Mouse (Mus musculus) ES-E14 (cell line): ENCODE measurements around the gene Zfp507.

Source experiments
- CHD2 ChIP-seq: IDR thresholded peaks from 2 replicates; pipeline ENCODE4 v1.6.1; 2014; ENCODE audit warnings: mild to moderate bottlenecking, low read depth, low read length, inconsistent platforms
- MAFK ChIP-seq: IDR thresholded peaks from 2 replicates; pipeline ENCODE4 v1.6.1; 2014; ENCODE audit warnings: mild to moderate bottlenecking, low read depth, low read length, inconsistent platforms; ENCODE audit not compliant: insufficient read depth
- ZC3H11A ChIP-seq: IDR thresholded peaks from 2 replicates; pipeline ENCODE4 v1.6.1; 2012; ENCODE audit warnings: low read depth, mild to moderate bottlenecking, inconsistent platforms, low read length, borderline replicate concordance
- ZNF384 ChIP-seq: IDR thresholded peaks from 2 replicates; pipeline ENCODE4 v1.6.1; 2012; ENCODE audit warnings: low read depth, low read length, inconsistent platforms

- no peak for TF ChIP-seq ZNF384
- no peak for TF ChIP-seq ZC3H11A
- TF ChIP-seq MAFK, result no peak
- TF ChIP-seq CHD2, result no peak
Measured at GRCm38 (mm10) chr7:35819486-35819885, 16.7 kb upstream of the Zfp507 start.
